Mouse (Mus musculus): Measurements from ENCODE around the gene Gm17409. TPM values are rescaled to one million over a fixed set of nuclear protein-coding genes. Genes with fewer than 3 reads are reported as not detected.

Gene Gm17409
- total and polyA plus RNA-seq, 3 experiments: not detected

DNA sequence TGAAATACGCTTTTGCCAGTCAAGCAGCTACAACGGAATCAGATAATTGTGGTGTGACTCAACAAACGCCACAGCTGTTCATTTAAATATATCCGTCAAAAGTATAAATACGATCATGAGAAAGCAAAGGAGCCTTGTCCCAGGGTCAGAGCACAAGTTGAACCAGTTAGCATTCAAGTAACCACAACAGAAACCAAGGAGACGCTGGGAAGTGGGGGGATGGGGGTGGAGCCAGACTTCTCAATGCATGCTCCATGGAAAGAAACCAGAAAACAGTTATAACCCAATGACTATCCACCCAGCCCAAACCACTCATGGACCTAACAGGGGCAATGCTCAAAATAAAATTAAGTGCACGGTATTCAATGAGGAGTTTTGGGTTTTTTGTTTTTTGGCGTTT lies 40.3 kb downstream of the Gm17409 start:
- TF ChIP-seq MYC (IDR thresholded peaks at IDR 0.05; ENCODE audit: low read depth, low read length): no peak
- no peak for TF ChIP-seq GABPA (IDR thresholded peaks at IDR 0.05; ENCODE audit: low read depth, low read length)
- TF ChIP-seq ELF1 (IDR thresholded peaks at IDR 0.05; ENCODE audit: low read depth, low read length): no peak
- no peak for TF ChIP-seq EP300 (IDR thresholded peaks at IDR 0.05; ENCODE audit: low read depth in 1 of 2, low read length in 2 of 2)
- TF ChIP-seq RAD21 (IDR thresholded peaks at IDR 0.05; ENCODE audit: low read depth, low read length): no peak
- no peak for TF ChIP-seq GATA1 (IDR thresholded peaks at IDR 0.05; ENCODE audit: low read depth, low read length)
- no peak for TF ChIP-seq TCF12 (IDR thresholded peaks at IDR 0.05; ENCODE audit: low read depth, low read length)
- TF ChIP-seq TBP (IDR thresholded peaks at IDR 0.05; ENCODE audit: low read depth, low read length): no peak
- no peak for TF ChIP-seq POLR2A (IDR thresholded peaks at IDR 0.05; ENCODE audit: control insufficient read depth in 1 of 2, insufficient read depth in 1 of 2, low read depth in 1 of 2, low read length in 2 of 2, poor library complexity in 1 of 2)
- no peak for TF ChIP-seq MYB (IDR thresholded peaks at IDR 0.05; ENCODE audit: low read depth, low read length)
- TF ChIP-seq MAFK (IDR thresholded peaks at IDR 0.05; ENCODE audit: borderline replicate concordance, low read depth, low read length): no peak
- no peak for TF ChIP-seq RCOR1 (IDR thresholded peaks at IDR 0.05; ENCODE audit: low read depth, low read length)
- TF ChIP-seq POLR2AphosphoS5 (IDR thresholded peaks at IDR 0.05; ENCODE audit: borderline replicate concordance, low read depth, low read length): no peak
- TF ChIP-seq CHD1 (IDR thresholded peaks at IDR 0.05; ENCODE audit: low read depth, low read length): no peak
- no peak for TF ChIP-seq TAL1 (IDR thresholded peaks at IDR 0.05; ENCODE audit: low read length)
- H3K79me2 ChIP-seq (ENCODE audit: control insufficient read depth, insufficient read depth, low read length, poor library complexity): no peaks in the 10 kb centered on the region
- H3K4me3 ChIP-seq (ENCODE audit: control insufficient read depth in 1 of 2, insufficient read depth in 1 of 2, low read depth in 2 of 2, low read length in 2 of 2): no peak overlapping the region
- H3K9me3 ChIP-seq (replicated peaks; ENCODE audit: insufficient read depth, low read length): no peaks in the 10 kb centered on the region
- H3K4me1 ChIP-seq (ENCODE audit: control insufficient read depth in 1 of 2, insufficient read depth in 2 of 2, low read length in 2 of 2): no peaks in the 10 kb centered on the region
- no peak for DNase-seq (ENCODE audit: low read depth, low spot score)
- no peaks in the 10 kb centered on the region for H3K27me3 ChIP-seq (ENCODE audit: control insufficient read depth in 1 of 2, insufficient read depth in 2 of 2, low read length in 2 of 2)
- no peak overlapping the region for H3K27ac ChIP-seq (ENCODE audit: control insufficient read depth, low read depth, low read length)
- no peak overlapping the region for H3K9ac ChIP-seq (ENCODE audit: control insufficient read depth, low read depth, low read length, poor library complexity, severe bottlenecking)
- no peaks in the 10 kb centered on the region for H3K36me3 ChIP-seq (ENCODE audit: control insufficient read depth in 1 of 2, insufficient read depth in 2 of 2, low read length in 2 of 2)

DNA sequence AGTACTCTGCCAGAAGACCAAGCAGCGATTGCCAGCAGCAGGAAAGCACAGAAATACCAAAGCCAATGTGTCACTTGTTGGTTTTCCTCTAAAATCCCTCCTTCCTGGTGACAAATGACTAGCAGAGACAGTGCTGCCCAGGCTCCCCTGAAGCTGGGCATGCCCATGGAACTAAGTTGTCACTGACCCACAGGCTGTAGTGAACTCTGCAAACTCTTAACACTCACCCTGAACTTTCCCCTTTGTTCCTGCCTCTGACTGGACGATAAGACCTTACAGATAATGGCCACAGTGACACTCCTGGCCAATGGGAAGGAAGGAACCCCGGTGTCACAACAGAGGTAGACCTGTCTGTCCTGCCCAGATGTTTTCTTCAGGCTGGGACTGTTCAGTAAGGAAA lies 43.3 kb downstream of the Gm17409 start:
- no peak for DNase-seq (ENCODE audit: low read depth, low spot score)
- no peak for TF ChIP-seq JUND (IDR thresholded peaks at IDR 0.05; ENCODE audit: low read depth, low read length)
- TF ChIP-seq ETS1 (IDR thresholded peaks at IDR 0.05; ENCODE audit: low read depth, low read length): no peak
- Histone ChIP-seq H3K27me3 (ENCODE audit: control insufficient read depth in 1 of 2, insufficient read depth in 2 of 2, low read length in 2 of 2) (no peaks in the 10 kb centered on the region), H3K4me3 (ENCODE audit: control insufficient read depth in 1 of 2, insufficient read depth in 1 of 2, low read depth in 2 of 2, low read length in 2 of 2) (no peak overlapping the region), H3K4me1 (ENCODE audit: control insufficient read depth in 1 of 2, insufficient read depth in 2 of 2, low read length in 2 of 2) (no peaks in the 10 kb centered on the region), H3K79me2 (ENCODE audit: control insufficient read depth, insufficient read depth, low read length, poor library complexity) (no peaks in the 10 kb centered on the region), H3K9me3 (replicated peaks; ENCODE audit: insufficient read depth, low read length) (no peaks in the 10 kb centered on the region), H3K27ac (ENCODE audit: control insufficient read depth, low read depth, low read length) (no peak overlapping the region), H3K36me3 (ENCODE audit: control insufficient read depth in 1 of 2, insufficient read depth in 2 of 2, low read length in 2 of 2) (no peaks in the 10 kb centered on the region), H3K9ac (ENCODE audit: control insufficient read depth, low read depth, low read length, poor library complexity, severe bottlenecking) (no peak overlapping the region)
